Mouse (Mus musculus) B cell, adult 67 days (primary cell): Measurements from ENCODE around the gene Golga4. TPM values are rescaled to one million over a fixed set of nuclear protein-coding genes. Genes with fewer than 3 reads are reported as not detected.

Source experiments
- total RNA-seq, 2 experiments: library from RNA; stranded (reverse); gene quantifications; 4 replicates each; pipeline ENCODE4 v1.2.4; 2023

Golga4 gene
- 100 to 1,000 TPM in 1 of 2 experiments, 10 to 100 TPM in 1; 95.1 to 104 TPM for total RNA-seq

GRCm38 (mm10) chr9:118506020-118506403 lies at the start of gene Golga4:
Gene Golga4 (plus strand): TSS chr9:118506267.

GRCm38 (mm10) chr9:118477961-118478360 lies 28.1 kb upstream of the Golga4 start, which contains the start of gene Eomes:
Gene Eomes (plus strand): TSS chr9:118478212.

DNA sequence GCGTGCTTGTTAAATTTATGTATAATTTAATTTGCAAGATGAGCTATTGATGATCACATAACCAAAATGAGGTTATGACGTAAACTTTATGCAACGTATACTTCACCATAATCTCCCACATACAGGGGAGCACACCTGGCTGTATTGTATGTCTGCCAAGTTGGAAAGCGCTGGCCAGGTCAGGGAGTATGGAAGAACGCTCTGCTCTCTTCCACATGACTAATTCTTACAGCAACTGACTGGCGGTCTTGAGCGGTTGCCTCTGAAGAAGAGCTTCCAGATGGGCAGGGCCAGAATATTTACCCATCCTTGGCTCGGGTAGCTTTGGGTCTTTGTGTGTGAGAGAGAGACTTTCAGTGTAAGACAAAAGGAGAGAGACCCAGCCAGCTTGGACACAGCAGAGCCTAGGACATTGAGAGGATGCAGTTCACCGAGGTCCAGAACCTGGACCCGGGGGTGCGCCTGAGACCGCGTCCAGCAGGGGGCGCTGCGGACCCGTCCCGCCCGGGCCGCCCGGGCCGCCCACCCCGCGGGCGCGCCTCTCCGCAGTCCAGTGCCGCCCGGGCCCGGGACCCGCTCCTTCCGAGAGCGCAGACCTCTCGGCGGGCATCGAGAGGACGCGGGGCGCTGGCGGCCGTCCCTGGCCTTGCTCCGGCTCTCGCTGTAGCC lies 100.2 kb downstream of the Golga4 start, which contains the start of gene Itga9:
Itga9 (plus strand) TSS at position 543 of the 669 bp plus-strand sequence.

Other genes starting within 250 kb of the Golga4 start
- gene Eomes, start 28.1 kb upstream of the Golga4 start, total RNA-seq: under 1 TPM; 0.29 to 0.95 TPM
- 1 to 10 TPM in 1 of 2 experiments, under 1 TPM in 1; 0.83 to 1.6 TPM for gene Itga9, start 100.4 kb downstream of the Golga4 start, total RNA-seq